29 mouse cellular contexts compared by ENCODE assay signal in genomic region chr1:168459426-168459825, GRCm38 (mm10).
"Had no signal": no experiment of that assay in that cellular context is flagged by ENCODE, and none has a peak within 500 bp of the region (broad histone marks: within the 10 kb centered on the region; RNA-seq: fewer than 3 reads in every experiment).

No protein-coding gene starts in this region.

- H3K4me2 ChIP-seq: limb, embryonic 12.5 days; limb, embryonic 13.5 days; limb, embryonic 15.5 days; liver, embryonic 12.5 days; liver, embryonic 13.5 days; liver, embryonic 15.5 days; lung, embryonic 14.5 days; lung, embryonic 15.5 days; midbrain, embryonic 11.5 days; midbrain, embryonic 12.5 days; midbrain, embryonic 13.5 days; midbrain, embryonic 15.5 days; neural tube, embryonic 12.5 days had no signal

- H3K36me3 ChIP-seq: limb, embryonic 10.5 days; limb, embryonic 12.5 days; limb, embryonic 13.5 days; limb, embryonic 15.5 days; liver, embryonic 12.5 days; liver, embryonic 13.5 days; liver, embryonic 15.5 days; lung, embryonic 15.5 days; midbrain, embryonic 10.5 days; midbrain, embryonic 12.5 days; midbrain, embryonic 13.5 days; midbrain, embryonic 15.5 days; neural tube, embryonic 12.5 days had no signal

- H3K9me3 ChIP-seq: limb, embryonic 10.5 days; limb, embryonic 12.5 days; limb, embryonic 13.5 days; limb, embryonic 15.5 days; liver, embryonic 12.5 days; liver, embryonic 13.5 days; liver, embryonic 15.5 days; lung, embryonic 15.5 days; midbrain, embryonic 10.5 days; midbrain, embryonic 12.5 days; midbrain, embryonic 13.5 days; midbrain, embryonic 15.5 days; neural tube, embryonic 12.5 days had no signal

- DNase-seq: left cerebral cortex, postnatal 4 days; liver, embryonic 13.5 days; lung, adult 18-20 months; lung, adult 2 months; lung, embryonic 14.5 days; lung, postnatal 10 days; lung, postnatal 14 days; lung, postnatal 36 days; lung, postnatal 4 days; midbrain, embryonic 14.5 days had no signal

- H3K4me3 ChIP-seq: left cerebral cortex, adult 2 months; limb, embryonic 10.5 days; limb, embryonic 12.5 days; limb, embryonic 13.5 days; limb, embryonic 15.5 days; liver, embryonic 12.5 days; liver, embryonic 13.5 days; liver, embryonic 15.5 days; lung, embryonic 15.5 days; midbrain, embryonic 10.5 days; midbrain, embryonic 12.5 days; midbrain, embryonic 13.5 days; midbrain, embryonic 15.5 days; myocyte; neural tube, embryonic 12.5 days had no signal

- H3K4me1 ChIP-seq: liver, embryonic 12.5 days; liver, embryonic 13.5 days; liver, embryonic 15.5 days; lung, embryonic 15.5 days had no signal

- ATAC-seq: liver, embryonic 12.5 days; lung, postnatal 0 days; midbrain, embryonic 13.5 days; midbrain, embryonic 15.5 days; midbrain, embryonic 16.5 days had no signal

- H3K27me3 ChIP-seq: liver, embryonic 12.5 days; liver, embryonic 13.5 days; liver, embryonic 15.5 days; lung, embryonic 15.5 days; midbrain, embryonic 12.5 days; midbrain, embryonic 13.5 days; midbrain, embryonic 15.5 days; neural tube, embryonic 12.5 days had no signal

- H3K9ac ChIP-seq: limb, embryonic 12.5 days; limb, embryonic 13.5 days; limb, embryonic 15.5 days; liver, embryonic 12.5 days; liver, embryonic 13.5 days; liver, embryonic 14.5 days; liver, embryonic 15.5 days; lung, embryonic 14.5 days; lung, embryonic 15.5 days; midbrain, embryonic 12.5 days; midbrain, embryonic 13.5 days; midbrain, embryonic 15.5 days; neural tube, embryonic 12.5 days had no signal

- H3K27ac ChIP-seq: left cerebral cortex, adult 2 months; limb, embryonic 10.5 days; limb, embryonic 12.5 days; limb, embryonic 13.5 days; limb, embryonic 15.5 days; liver, embryonic 12.5 days; liver, embryonic 13.5 days; liver, embryonic 14.5 days; liver, embryonic 15.5 days; lung, embryonic 15.5 days; macrophage; midbrain, embryonic 10.5 days; midbrain, embryonic 12.5 days; midbrain, embryonic 13.5 days; midbrain, embryonic 15.5 days; neural tube, embryonic 12.5 days had no signal
